Mouse (Mus musculus): ENCODE measurements around the gene Pcx. TPM values are rescaled to one million over a fixed set of nuclear protein-coding genes. Genes with fewer than 3 reads are reported as not detected.

The Pcx gene
- polyA plus RNA-seq, 1 experiment from 2014 or later = 38.6 TPM

DNA sequence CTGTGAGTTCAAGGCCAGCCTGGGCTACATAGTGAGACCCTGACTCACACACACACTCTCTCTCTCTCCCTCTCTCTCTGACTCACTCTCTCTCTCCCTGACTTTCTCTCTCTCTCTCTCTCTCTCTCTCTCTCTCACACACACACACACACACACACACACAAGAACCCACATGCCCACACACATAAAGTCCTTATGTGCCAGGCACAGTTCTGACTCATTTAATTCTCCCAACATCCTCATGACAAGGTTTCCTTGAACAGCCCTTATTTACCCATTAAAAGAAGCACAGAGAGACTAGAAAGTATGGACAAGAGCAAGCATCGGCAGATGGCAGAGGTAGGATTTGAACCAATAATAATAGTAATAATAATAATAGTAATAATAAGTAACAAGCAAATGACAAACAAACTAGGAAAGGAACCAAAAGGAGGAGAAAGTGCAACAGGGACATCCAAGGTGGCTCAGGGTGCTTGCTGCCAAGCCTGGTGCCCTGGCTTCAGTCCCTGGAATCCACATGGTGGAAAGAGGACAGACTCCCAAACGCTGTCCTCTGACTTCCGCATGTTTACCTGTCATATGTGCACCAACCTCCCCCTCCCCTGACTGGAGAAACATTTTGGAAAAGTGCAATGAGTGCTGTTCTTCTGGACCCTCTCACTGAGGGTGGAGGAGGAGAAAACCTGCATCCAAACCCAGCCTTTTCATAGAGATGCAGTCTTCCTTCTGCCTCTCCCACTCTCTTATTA, 28.0 kb upstream of the Pcx start:
- H3K36me3 ChIP-seq (ENCODE audit: insufficient read depth, low read length) = no peaks in the 10 kb centered on the region
- DNase-seq (ENCODE audit: low spot score) = no peak
- H3K4me2 ChIP-seq (replicated peaks; ENCODE audit: low read depth, low read length) = no peak overlapping the region
- no peak for ATAC-seq
- no peaks in the 10 kb centered on the region for H3K27me3 ChIP-seq (replicated peaks; ENCODE audit: insufficient read depth, low read length)
- no peak overlapping the region for H3K27ac ChIP-seq (ENCODE audit: low read length)
- no peaks in the 10 kb centered on the region for H3K9me3 ChIP-seq (ENCODE audit: low read length)
- TF ChIP-seq CTCF (IDR thresholded peaks at IDR 0.05) (no peak), EP300 (IDR thresholded peaks at IDR 0.05) (no peak)
- no peaks in the 10 kb centered on the region for H3K4me1 ChIP-seq (ENCODE audit: insufficient read depth, low read depth, low read length)
- 82% methylated on average over 3 of the region's 3 CpGs for WGBS
- no peak overlapping the region for H3K9ac ChIP-seq (replicated peaks; ENCODE audit: low read depth)
- no peak overlapping the region for H3K4me3 ChIP-seq (ENCODE audit: low read depth, low read length)

DNA sequence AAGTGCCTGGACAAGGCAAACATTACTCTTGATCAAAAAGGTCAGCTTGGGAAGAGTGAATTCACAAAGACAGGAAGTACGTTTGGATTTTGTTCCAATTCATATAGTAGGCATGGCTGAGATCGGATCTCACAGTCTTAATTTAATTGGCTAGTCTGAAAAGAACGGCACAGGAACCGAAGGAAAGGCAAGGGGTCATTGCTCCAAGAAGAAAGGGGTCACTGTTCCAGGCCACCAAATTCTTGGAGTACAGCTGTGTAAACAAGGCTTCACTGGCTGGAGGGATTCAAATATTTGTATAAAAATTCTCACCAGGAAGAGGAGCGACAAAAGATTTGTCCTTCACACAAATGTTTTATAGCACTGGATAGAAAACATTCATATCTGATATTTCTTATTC, 25.3 kb upstream of the Pcx start:
- Histone ChIP-seq H3K4me1 (ENCODE audit: insufficient read depth, low read depth, low read length) (no peaks in the 10 kb centered on the region), H3K4me2 (replicated peaks; ENCODE audit: low read depth, low read length) (no peak overlapping the region), H3K27me3 (replicated peaks; ENCODE audit: insufficient read depth, low read length) (no peaks in the 10 kb centered on the region), H3K36me3 (ENCODE audit: insufficient read depth, low read length) (no peaks in the 10 kb centered on the region), H3K27ac (ENCODE audit: low read length) (no peak overlapping the region), H3K9ac (replicated peaks; ENCODE audit: low read depth) (no peak overlapping the region), H3K9me3 (ENCODE audit: low read length) (no peaks in the 10 kb centered on the region), H3K4me3 (ENCODE audit: low read depth, low read length) (no peak overlapping the region)
- ATAC-seq (no peak), DNase-seq (ENCODE audit: low spot score) (no peak)
- 13% methylated on average over 5 of the region's 5 CpGs for WGBS
- TF ChIP-seq EP300 (IDR thresholded peaks at IDR 0.05) (no peak), CTCF (IDR thresholded peaks at IDR 0.05) (no peak)

DNA sequence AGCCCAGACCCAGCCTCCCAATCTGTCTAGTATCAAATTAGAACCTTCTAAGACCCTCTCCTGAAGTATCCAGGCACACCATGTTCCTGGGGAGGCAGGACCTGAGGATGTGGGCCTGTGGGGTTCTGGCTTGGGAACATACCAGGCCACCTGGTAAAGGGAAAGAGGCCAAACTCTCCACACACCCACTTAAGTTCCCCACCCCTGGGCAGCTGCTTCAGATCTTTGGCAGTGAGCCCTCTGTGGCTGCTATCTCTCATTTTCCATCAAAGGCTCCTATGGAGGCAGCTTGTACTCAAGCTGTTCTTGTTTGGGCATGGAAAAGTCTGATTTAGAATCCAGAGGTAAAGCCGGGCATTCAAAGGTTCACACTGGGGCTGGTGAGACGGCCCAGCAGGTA, 22.4 kb upstream of the Pcx start:
- H3K36me3 ChIP-seq (ENCODE audit: insufficient read depth, low read length) = no peaks in the 10 kb centered on the region
- no peak overlapping the region for H3K9ac ChIP-seq (replicated peaks; ENCODE audit: low read depth)
- peak; percentile 66 for ATAC-seq
- no peaks in the 10 kb centered on the region for H3K9me3 ChIP-seq (ENCODE audit: low read length)
- peak; percentile 22 for DNase-seq (ENCODE audit: low spot score)
- no peak overlapping the region for H3K4me2 ChIP-seq (replicated peaks; ENCODE audit: low read depth, low read length)
- H3K27me3 ChIP-seq (replicated peaks; ENCODE audit: insufficient read depth, low read length) = no peaks in the 10 kb centered on the region
- TF ChIP-seq EP300 (IDR thresholded peaks at IDR 0.05) = no peak
- H3K4me1 ChIP-seq (ENCODE audit: insufficient read depth, low read depth, low read length) = no peaks in the 10 kb centered on the region
- no peak overlapping the region for H3K4me3 ChIP-seq (ENCODE audit: low read depth, low read length)
- H3K27ac ChIP-seq (ENCODE audit: low read length) = no peak overlapping the region
- WGBS = 32% methylated on average over 2 of the region's 2 CpGs

DNA sequence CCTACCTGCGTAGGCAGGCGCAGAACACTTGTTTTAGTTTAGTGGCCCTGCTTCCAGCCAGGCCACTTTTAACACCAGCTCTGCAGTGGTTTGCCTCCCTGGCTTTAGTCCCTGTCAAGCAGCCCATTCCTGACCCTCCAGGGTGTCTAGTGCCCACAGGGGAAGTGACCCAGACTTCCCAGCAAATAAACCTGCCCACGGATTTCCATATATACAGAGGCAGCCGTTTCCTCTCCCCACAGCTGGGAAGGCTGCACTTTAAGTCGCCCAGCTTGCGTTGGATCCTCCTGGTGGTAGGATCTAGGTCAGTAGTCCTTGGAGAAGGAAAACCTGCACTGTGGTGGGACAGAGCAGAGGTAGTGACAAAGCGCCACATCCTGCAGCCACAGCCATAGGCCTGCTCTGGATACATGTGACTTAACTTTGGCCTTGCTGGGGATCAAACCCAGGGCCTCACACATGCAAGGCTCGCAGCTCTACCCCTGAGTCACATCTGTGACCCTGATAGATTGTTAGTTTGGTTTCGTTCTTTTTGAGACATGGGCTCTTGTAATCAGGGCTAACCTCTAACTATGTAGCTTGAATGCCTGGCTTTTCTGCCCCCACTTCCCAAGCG, 19.1 kb upstream of the Pcx start:
- DNase-seq (ENCODE audit: low spot score) = no peak
- H3K27ac ChIP-seq (ENCODE audit: low read length) = no peak overlapping the region; the same call in 1 of the 2 replicates
- H3K36me3 ChIP-seq (ENCODE audit: insufficient read depth, low read length) = no peaks in the 10 kb centered on the region
- H3K4me3 ChIP-seq (ENCODE audit: low read depth, low read length) = no peak overlapping the region
- WGBS = 45% methylated on average over 10 of the region's 10 CpGs
- no peaks in the 10 kb centered on the region for H3K9me3 ChIP-seq (ENCODE audit: low read length)
- H3K9ac ChIP-seq (replicated peaks; ENCODE audit: low read depth) = no peak overlapping the region
- peak; percentile 52 for ATAC-seq
- TF ChIP-seq CTCF (IDR thresholded peaks at IDR 0.05) (peak; percentile 43), EP300 (IDR thresholded peaks at IDR 0.05) (no peak)
- no peak overlapping the region for H3K4me2 ChIP-seq (replicated peaks; ENCODE audit: low read depth, low read length)
- H3K4me1 ChIP-seq (ENCODE audit: insufficient read depth, low read depth, low read length) = no peaks in the 10 kb centered on the region
- H3K27me3 ChIP-seq (replicated peaks; ENCODE audit: insufficient read depth, low read length) = no peaks in the 10 kb centered on the region

DNA sequence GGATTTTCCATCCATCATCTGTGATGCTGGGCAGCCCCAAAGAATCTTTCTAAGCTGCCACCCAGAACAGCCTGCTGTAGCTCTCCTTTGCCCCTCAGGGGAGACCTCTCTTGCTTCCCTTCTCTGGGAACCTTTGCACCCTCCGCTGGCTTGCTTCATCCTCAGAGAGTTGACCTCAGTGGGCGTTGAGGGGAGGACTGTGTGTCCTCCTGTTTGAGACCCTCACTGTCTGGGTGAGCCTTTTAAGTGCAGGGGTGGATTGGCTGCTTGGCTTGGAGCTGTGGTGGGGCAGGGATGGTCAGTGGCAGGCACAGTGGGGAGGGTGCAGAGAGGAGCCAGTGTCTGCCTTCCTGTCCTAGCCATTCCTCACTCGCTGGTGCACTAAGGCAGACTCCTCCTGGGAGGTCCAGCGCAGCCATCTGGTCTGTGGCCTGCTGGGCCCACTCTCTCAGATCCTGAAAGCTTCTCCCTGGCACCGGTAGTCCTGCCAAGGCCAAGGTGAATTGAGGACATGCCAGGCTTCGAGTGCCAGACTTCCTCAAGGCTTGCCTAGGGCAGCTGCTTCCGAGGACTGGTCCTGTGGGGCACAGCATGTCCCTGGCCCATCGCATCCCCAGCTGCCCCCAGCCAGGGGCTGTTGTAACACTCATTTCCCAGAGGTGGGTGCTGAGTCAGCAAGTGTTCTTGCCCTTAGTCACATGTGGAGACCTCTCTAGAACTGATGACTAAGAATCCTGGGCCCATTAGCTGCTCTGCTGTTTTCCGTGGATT, 17.6 kb upstream of the Pcx start:
- ATAC-seq (0 out of 2 replicates have a peak, but pooled peaks have one; percentile 5), DNase-seq (ENCODE audit: low spot score) (no peak)
- no peak overlapping the region for H3K4me2 ChIP-seq (replicated peaks; ENCODE audit: low read depth, low read length)
- no peak for TF ChIP-seq EP300 (IDR thresholded peaks at IDR 0.05)
- no peak for TF ChIP-seq CTCF (IDR thresholded peaks at IDR 0.05)
- 61% methylated on average over 9 of the region's 9 CpGs for WGBS
- no peak overlapping the region for H3K4me3 ChIP-seq (ENCODE audit: low read depth, low read length)
- no peak overlapping the region for H3K9ac ChIP-seq (replicated peaks; ENCODE audit: low read depth)
- H3K27ac ChIP-seq (ENCODE audit: low read length) = no peak overlapping the region
- H3K4me1 ChIP-seq (ENCODE audit: insufficient read depth, low read depth, low read length) = no peaks in the 10 kb centered on the region
- no peaks in the 10 kb centered on the region for H3K36me3 ChIP-seq (ENCODE audit: insufficient read depth, low read length)
- H3K27me3 ChIP-seq (replicated peaks; ENCODE audit: insufficient read depth, low read length) = no peaks in the 10 kb centered on the region
- no peaks in the 10 kb centered on the region for H3K9me3 ChIP-seq (ENCODE audit: low read length)

DNA sequence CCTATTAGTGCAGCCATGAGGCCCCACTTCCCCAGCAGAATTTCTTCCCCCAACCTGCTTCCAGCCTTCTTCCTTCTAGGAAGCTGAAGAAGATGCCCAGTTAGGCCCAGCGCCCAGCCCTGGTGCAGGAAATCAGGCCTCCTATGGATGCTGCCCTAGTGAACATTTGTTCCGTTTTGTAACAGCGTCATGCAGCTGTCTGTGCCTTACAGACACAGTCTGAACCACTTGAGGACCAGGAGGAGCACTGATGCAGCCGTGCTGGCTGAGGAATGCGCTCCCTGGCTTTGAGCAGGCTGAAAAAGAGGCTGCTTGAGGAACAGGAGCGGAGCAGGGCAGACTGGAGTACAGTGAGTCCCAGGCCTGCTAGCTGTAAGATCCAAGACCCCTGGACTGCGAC, 15.6 kb upstream of the Pcx start:
- DNase-seq (ENCODE audit: low spot score) = no peak
- H3K4me2 ChIP-seq (replicated peaks; ENCODE audit: low read depth, low read length) = no peak overlapping the region
- no peak for ATAC-seq
- no peaks in the 10 kb centered on the region for H3K36me3 ChIP-seq (ENCODE audit: insufficient read depth, low read length)
- WGBS = 54% methylated on average over 7 of the region's 7 CpGs
- H3K27ac ChIP-seq (ENCODE audit: low read length) = no peak overlapping the region
- no peaks in the 10 kb centered on the region for H3K27me3 ChIP-seq (replicated peaks; ENCODE audit: insufficient read depth, low read length)
- H3K9ac ChIP-seq (replicated peaks; ENCODE audit: low read depth) = no peak overlapping the region
- no peak overlapping the region for H3K4me3 ChIP-seq (ENCODE audit: low read depth, low read length)
- no peaks in the 10 kb centered on the region for H3K9me3 ChIP-seq (ENCODE audit: low read length)
- H3K4me1 ChIP-seq (ENCODE audit: insufficient read depth, low read depth, low read length) = no peaks in the 10 kb centered on the region; the same call in 1 of the 2 replicates
- no peak for TF ChIP-seq EP300 (IDR thresholded peaks at IDR 0.05)
- TF ChIP-seq CTCF (IDR thresholded peaks at IDR 0.05) = no peak
